Mouse (Mus musculus) MEL (cell line): ENCODE measurements around the gene Nucb1.

Source experiments
- CHD2 ChIP-seq: IDR thresholded peaks from 2 replicates; pipeline ENCODE4 v1.6.1; 2011; ENCODE audit warnings: low read length, improper control_type of control experiment
- CTCF ChIP-seq, 3 experiments: IDR thresholded peaks in 2 of 3; conservative IDR thresholded peaks in 1 of 3; 2 replicates each; pipeline ENCODE4 v1.5.1; 2011 to 2012; ENCODE audit warnings: low read length in 3 of 3, low read depth in 2 of 3, mild to moderate bottlenecking in 2 of 3, improper control_type of control experiment in 1 of 3, inconsistent platforms in 1 of 3, mixed read lengths in 1 of 3, moderate library complexity in 1 of 3; ENCODE audit not compliant: control insufficient read depth in 1 of 3, insufficient read depth in 1 of 3, poor library complexity in 1 of 3, severe bottlenecking in 1 of 3
- E2F4 ChIP-seq: IDR thresholded peaks from 2 replicates; pipeline ENCODE4 v1.6.1; 2011; ENCODE audit warnings: low read depth, low read length, improper control_type of control experiment, borderline replicate concordance
- EP300 ChIP-seq, 2 experiments: IDR thresholded peaks; 2 replicates each; pipeline ENCODE4 v1.6.1; 2011; ENCODE audit warnings: improper control_type of control experiment in 2 of 2, low read length in 2 of 2, low read depth in 1 of 2, mild to moderate bottlenecking in 1 of 2
- MAFK ChIP-seq: IDR thresholded peaks from 2 replicates; pipeline ENCODE4 v1.6.1; 2011; ENCODE audit warnings: low read depth, mild to moderate bottlenecking, low read length, improper control_type of control experiment, borderline replicate concordance
- MAX ChIP-seq: IDR thresholded peaks from 2 replicates; pipeline ENCODE4 v1.6.1; 2011; ENCODE audit warnings: low read length, improper control_type of control experiment
- MXI1 ChIP-seq: IDR thresholded peaks from 2 replicates; pipeline ENCODE4 v1.6.1; 2011; ENCODE audit warnings: mild to moderate bottlenecking, low read depth, low read length, improper control_type of control experiment
- MYC ChIP-seq: IDR thresholded peaks from 2 replicates; pipeline ENCODE4 v1.6.1; 2011; ENCODE audit warnings: low read depth, mild to moderate bottlenecking, low read length, improper control_type of control experiment, moderate library complexity
- NELFE ChIP-seq: IDR thresholded peaks from 2 replicates; pipeline ENCODE4 v1.6.1; 2011; ENCODE audit warnings: low read depth, low read length, improper control_type of control experiment
- POLR2A ChIP-seq, 2 experiments: IDR thresholded peaks; 2 replicates each; pipeline ENCODE4 v1.6.1; 2011 to 2012; ENCODE audit warnings: low read length in 2 of 2, mild to moderate bottlenecking in 2 of 2, control low read depth in 1 of 2, improper control_type of control experiment in 1 of 2, low read depth in 1 of 2, moderate library complexity in 1 of 2; ENCODE audit not compliant: control insufficient read depth in 1 of 2, insufficient read depth in 1 of 2, poor library complexity in 1 of 2
- TAL1 ChIP-seq: IDR thresholded peaks from 2 replicates; pipeline ENCODE4 v1.6.1; 2012; ENCODE audit warnings: mild to moderate bottlenecking, inconsistent platforms, low read length, moderate library complexity, mixed read lengths
- ZC3H11A ChIP-seq: IDR thresholded peaks from 2 replicates; pipeline ENCODE4 v1.6.1; 2012; ENCODE audit warnings: low read depth, mild to moderate bottlenecking, inconsistent platforms, low read length, improper control_type of control experiment
- ZNF384 ChIP-seq: IDR thresholded peaks from 2 replicates; pipeline ENCODE4 v1.6.1; 2012; ENCODE audit warnings: low read depth, mild to moderate bottlenecking, inconsistent platforms, low read length, improper control_type of control experiment

DNA sequence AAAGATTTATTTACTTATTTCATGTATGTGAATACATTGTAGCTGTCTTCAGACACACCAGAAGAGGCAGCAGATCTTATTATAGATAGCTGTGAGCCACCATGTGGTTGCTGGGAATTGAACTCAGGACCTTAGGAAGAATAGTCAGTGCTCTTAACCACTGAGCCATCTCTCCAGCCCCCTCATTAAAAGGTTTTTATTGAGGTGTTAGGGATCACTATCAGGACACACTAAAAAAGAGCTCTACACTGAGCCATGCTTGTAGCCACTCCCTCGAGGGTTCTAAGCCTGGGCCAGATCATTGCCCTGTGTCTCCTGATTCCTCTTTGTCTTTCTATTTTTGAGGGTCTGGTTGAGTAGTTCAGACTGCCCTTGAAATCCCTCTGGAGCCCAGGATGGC is 33.8 kb downstream of the Nucb1 start:
- TF ChIP-seq CHD2 (no peak), EP300 (IDR thresholded peaks at IDR 0.05; ENCODE audit: low read depth in 1 of 2, low read length in 2 of 2) (no peak), ZC3H11A (no peak), NELFE (no peak), MAX (no peak), MAFK (no peak), CTCF (IDR thresholded peaks at IDR 0.05 in 2 of 3, conservative IDR thresholded peaks at IDR 0.05 in 1 of 3; ENCODE audit: control insufficient read depth in 1 of 3, insufficient read depth in 1 of 3, low read depth in 2 of 3, low read length in 3 of 3, poor library complexity in 1 of 3, severe bottlenecking in 1 of 3) (no peak), POLR2A (IDR thresholded peaks at IDR 0.05; ENCODE audit: control insufficient read depth in 1 of 2, insufficient read depth in 1 of 2, low read depth in 1 of 2, low read length in 2 of 2, poor library complexity in 1 of 2) (no peak), E2F4 (no peak), ZNF384 (no peak), MXI1 (no peak), MYC (no peak), TAL1 (no peak)
